Mouse (Mus musculus): ENCODE measurements around the gene Gm37240. TPM values are rescaled to one million over a fixed set of nuclear protein-coding genes. Genes with fewer than 3 reads are reported as not detected.

The Gm37240 gene
- total RNA-seq, 2 experiments from 2014 or later = not detected

GRCm38 (mm10) chr3:84619725-84620124, 1267.6 kb downstream of the Gm37240 start:
- no peak for ATAC-seq (replicated peaks; ENCODE audit: poor library complexity, severe bottlenecking)

GRCm38 (mm10) chr3:84619056-84619455, 1268.3 kb downstream of the Gm37240 start:
- no peak for ATAC-seq (replicated peaks; ENCODE audit: poor library complexity, severe bottlenecking)

GRCm38 (mm10) chr3:84618627-84619026, 1268.7 kb downstream of the Gm37240 start:
- ATAC-seq (replicated peaks; ENCODE audit: poor library complexity, severe bottlenecking) = no peak

GRCm38 (mm10) chr3:84615856-84616225, 1271.5 kb downstream of the Gm37240 start:
- ATAC-seq (replicated peaks; ENCODE audit: poor library complexity, severe bottlenecking) = no peak

GRCm38 (mm10) chr3:84615050-84615855, 1272.1 kb downstream of the Gm37240 start:
- peak; percentile 99 for ATAC-seq (replicated peaks; ENCODE audit: poor library complexity, severe bottlenecking)

GRCm38 (mm10) chr3:84610183-84610710, 1277.1 kb downstream of the Gm37240 start:
- ATAC-seq (replicated peaks; ENCODE audit: poor library complexity, severe bottlenecking) = no peak

- ATAC-seq (replicated peaks; ENCODE audit: poor library complexity, severe bottlenecking) = no peak
These were observed 1284.1 kb downstream of the Gm37240 start for GRCm38 (mm10) chr3:84603212-84603611.

GRCm38 (mm10) chr3:84602759-84603158, 1284.6 kb downstream of the Gm37240 start:
- ATAC-seq (replicated peaks; ENCODE audit: poor library complexity, severe bottlenecking) = no peak

GRCm38 (mm10) chr3:84601870-84602495, 1285.3 kb downstream of the Gm37240 start:
- no peak for ATAC-seq (replicated peaks; ENCODE audit: poor library complexity, severe bottlenecking)

GRCm38 (mm10) chr3:84598756-84599155, 1288.6 kb downstream of the Gm37240 start:
- no peak for ATAC-seq (replicated peaks; ENCODE audit: poor library complexity, severe bottlenecking)

- ATAC-seq (replicated peaks; ENCODE audit: poor library complexity, severe bottlenecking) = peak; percentile 99
These were observed 1289.2 kb downstream of the Gm37240 start for GRCm38 (mm10) chr3:84597996-84598734.

- no peak for ATAC-seq (replicated peaks; ENCODE audit: poor library complexity, severe bottlenecking)
These were observed 1291.6 kb downstream of the Gm37240 start for GRCm38 (mm10) chr3:84595677-84596234.

GRCm38 (mm10) chr3:84594894-84595676, 1292.2 kb downstream of the Gm37240 start:
- no peak for ATAC-seq (replicated peaks; ENCODE audit: poor library complexity, severe bottlenecking)

- ATAC-seq (replicated peaks; ENCODE audit: poor library complexity, severe bottlenecking) = no peak
These were observed 1294.0 kb downstream of the Gm37240 start, which contains the start of gene Tigd4 for GRCm38 (mm10) chr3:84593274-84593673. TSS of gene Tigd4 (plus strand) at chr3:84593574.

GRCm38 (mm10) chr3:84586736-84587135, 1300.6 kb downstream of the Gm37240 start:
- no peak for ATAC-seq (replicated peaks; ENCODE audit: poor library complexity, severe bottlenecking)

- no peak for ATAC-seq (replicated peaks; ENCODE audit: poor library complexity, severe bottlenecking)
These were observed 1304.4 kb downstream of the Gm37240 start for GRCm38 (mm10) chr3:84582913-84583276.

- peak; percentile 92 for ATAC-seq (replicated peaks; ENCODE audit: poor library complexity, severe bottlenecking)
These were observed 1305.0 kb downstream of the Gm37240 start, which contains the start of gene Arfip1 for GRCm38 (mm10) chr3:84582023-84582912. TSS of gene Arfip1 (minus strand) at chr3:84582625.

GRCm38 (mm10) chr3:84581696-84582022, 1305.7 kb downstream of the Gm37240 start:
- ATAC-seq (replicated peaks; ENCODE audit: poor library complexity, severe bottlenecking) = no peak

- peak; percentile 15; the same call in 1 of the 2 replicates for ATAC-seq (replicated peaks; ENCODE audit: poor library complexity, severe bottlenecking)
These were observed 1306.6 kb downstream of the Gm37240 start for GRCm38 (mm10) chr3:84580716-84581115.
